Mouse (Mus musculus): ENCODE data around the gene Cdh23. TPM values are rescaled to one million over a fixed set of nuclear protein-coding genes. Genes with fewer than 3 reads are reported as not detected.

Gene Cdh23
- polyA plus RNA-seq, 1 experiment from 2014 or later = 0.26 TPM

GRCm38 (mm10) chr10:60266842-60267401 is 429.4 kb downstream of the Cdh23 start:
- ATAC-seq = no peak
- no peak overlapping the region for H3K4me2 ChIP-seq (replicated peaks; ENCODE audit: low read depth)
- no peak overlapping the region for H3K4me3 ChIP-seq (ENCODE audit: low read depth, low read length)
- no peaks in the 10 kb centered on the region for H3K36me3 ChIP-seq (ENCODE audit: control insufficient read depth, insufficient read depth)
- H3K27me3 ChIP-seq (replicated peaks; ENCODE audit: control insufficient read depth, insufficient read depth, low read length) = no peaks in the 10 kb centered on the region
- no peak overlapping the region for H3K27ac ChIP-seq (ENCODE audit: low read depth, low read length)
- H3K4me1 ChIP-seq (replicated peaks; ENCODE audit: control insufficient read depth, insufficient read depth, low read length) = no peaks in the 10 kb centered on the region; the same call in 1 of the 2 replicates
- H3K9ac ChIP-seq (ENCODE audit: low read depth, low read length) = no peak overlapping the region
- TF ChIP-seq CTCF (IDR thresholded peaks at IDR 0.05; ENCODE audit: low read depth) = no peak
- H3K9me3 ChIP-seq (ENCODE audit: control insufficient read depth) = no peaks in the 10 kb centered on the region
- WGBS = 64% methylated on average over 8 of the region's 8 CpGs

- no peak for ATAC-seq
- H3K36me3 ChIP-seq (ENCODE audit: control insufficient read depth, insufficient read depth) = no peaks in the 10 kb centered on the region
- TF ChIP-seq CTCF (IDR thresholded peaks at IDR 0.05; ENCODE audit: low read depth) = no peak
- H3K4me2 ChIP-seq (replicated peaks; ENCODE audit: low read depth) = no peak overlapping the region
- no peaks in the 10 kb centered on the region; the same call in 1 of the 2 replicates for H3K4me1 ChIP-seq (replicated peaks; ENCODE audit: control insufficient read depth, insufficient read depth, low read length)
- no peak overlapping the region for H3K27ac ChIP-seq (ENCODE audit: low read depth, low read length)
- H3K27me3 ChIP-seq (replicated peaks; ENCODE audit: control insufficient read depth, insufficient read depth, low read length) = no peaks in the 10 kb centered on the region
- no peak overlapping the region for H3K9ac ChIP-seq (ENCODE audit: low read depth, low read length)
- no peaks in the 10 kb centered on the region for H3K9me3 ChIP-seq (ENCODE audit: control insufficient read depth)
- H3K4me3 ChIP-seq (ENCODE audit: low read depth, low read length) = no peak overlapping the region
- 48% methylated on average over 10 of the region's 10 CpGs for WGBS
These were observed 431.0 kb downstream of the Cdh23 start for GRCm38 (mm10) chr10:60265252-60265651.

GRCm38 (mm10) chr10:60263351-60263750 is 432.9 kb downstream of the Cdh23 start:
- Histone ChIP-seq H3K9me3 (ENCODE audit: control insufficient read depth) (no peaks in the 10 kb centered on the region), H3K4me3 (ENCODE audit: low read depth, low read length) (no peak overlapping the region), H3K36me3 (ENCODE audit: control insufficient read depth, insufficient read depth) (no peaks in the 10 kb centered on the region), H3K4me2 (replicated peaks; ENCODE audit: low read depth) (no peak overlapping the region), H3K4me1 (replicated peaks; ENCODE audit: control insufficient read depth, insufficient read depth, low read length) (no peaks in the 10 kb centered on the region), H3K9ac (ENCODE audit: low read depth, low read length) (no peak overlapping the region), H3K27ac (ENCODE audit: low read depth, low read length) (no peak overlapping the region), H3K27me3 (replicated peaks; ENCODE audit: control insufficient read depth, insufficient read depth, low read length) (no peaks in the 10 kb centered on the region)
- no peak for TF ChIP-seq CTCF (IDR thresholded peaks at IDR 0.05; ENCODE audit: low read depth)
- no peak for ATAC-seq
- WGBS = 87% methylated on average over 7 of the region's 7 CpGs

- ATAC-seq = peak; percentile 86
- Histone ChIP-seq H3K4me2 (replicated peaks; ENCODE audit: low read depth) (no peak overlapping the region), H3K36me3 (ENCODE audit: control insufficient read depth, insufficient read depth) (no peaks in the 10 kb centered on the region), H3K27me3 (replicated peaks; ENCODE audit: control insufficient read depth, insufficient read depth, low read length) (no peaks in the 10 kb centered on the region), H3K4me1 (replicated peaks; ENCODE audit: control insufficient read depth, insufficient read depth, low read length) (no peaks in the 10 kb centered on the region), H3K27ac (ENCODE audit: low read depth, low read length) (no peak overlapping the region; the same call in 1 of the 2 replicates), H3K4me3 (ENCODE audit: low read depth, low read length) (no peak overlapping the region), H3K9me3 (ENCODE audit: control insufficient read depth) (no peaks in the 10 kb centered on the region), H3K9ac (ENCODE audit: low read depth, low read length) (no peak overlapping the region)
- 11% methylated on average over 3 of the region's 3 CpGs for WGBS
- no peak for TF ChIP-seq CTCF (IDR thresholded peaks at IDR 0.05; ENCODE audit: low read depth)
These were observed 433.9 kb downstream of the Cdh23 start for GRCm38 (mm10) chr10:60262386-60262785.

GRCm38 (mm10) chr10:60261530-60261929 is 434.8 kb downstream of the Cdh23 start:
- H3K27me3 ChIP-seq (replicated peaks; ENCODE audit: control insufficient read depth, insufficient read depth, low read length) = no peaks in the 10 kb centered on the region
- 0 out of 2 replicates have a peak, but pooled peaks cover 5% of the 10 kb centered on the region for H3K4me1 ChIP-seq (replicated peaks; ENCODE audit: control insufficient read depth, insufficient read depth, low read length)
- no peak overlapping the region for H3K9ac ChIP-seq (ENCODE audit: low read depth, low read length)
- H3K4me2 ChIP-seq (replicated peaks; ENCODE audit: low read depth) = no peak overlapping the region
- no peaks in the 10 kb centered on the region for H3K9me3 ChIP-seq (ENCODE audit: control insufficient read depth)
- H3K4me3 ChIP-seq (ENCODE audit: low read depth, low read length) = no peak overlapping the region
- no peak for ATAC-seq
- TF ChIP-seq CTCF (IDR thresholded peaks at IDR 0.05; ENCODE audit: low read depth) = no peak
- H3K36me3 ChIP-seq (ENCODE audit: control insufficient read depth, insufficient read depth) = no peaks in the 10 kb centered on the region
- 34% methylated on average over 5 of the region's 5 CpGs for WGBS
- no peak overlapping the region for H3K27ac ChIP-seq (ENCODE audit: low read depth, low read length)

GRCm38 (mm10) chr10:60260557-60261294 is 435.6 kb downstream of the Cdh23 start:
- no peak for TF ChIP-seq CTCF (IDR thresholded peaks at IDR 0.05; ENCODE audit: low read depth)
- Histone ChIP-seq H3K27me3 (replicated peaks; ENCODE audit: control insufficient read depth, insufficient read depth, low read length) (no peaks in the 10 kb centered on the region), H3K36me3 (ENCODE audit: control insufficient read depth, insufficient read depth) (no peaks in the 10 kb centered on the region), H3K9ac (ENCODE audit: low read depth, low read length) (no peak overlapping the region), H3K9me3 (ENCODE audit: control insufficient read depth) (no peaks in the 10 kb centered on the region), H3K4me1 (replicated peaks; ENCODE audit: control insufficient read depth, insufficient read depth, low read length) (0 out of 2 replicates have a peak, but pooled peaks cover 5% of the 10 kb centered on the region), H3K4me2 (replicated peaks; ENCODE audit: low read depth) (no peak overlapping the region), H3K4me3 (ENCODE audit: low read depth, low read length) (no peak overlapping the region), H3K27ac (ENCODE audit: low read depth, low read length) (no peak overlapping the region)
- WGBS = 88% methylated on average over 5 of the region's 5 CpGs
- ATAC-seq = no peak

Data from intestine, postnatal 0 days (tissue).